Mouse (Mus musculus) lung, adult 18-20 months (tissue): ENCODE data around the gene Nosip.
"Not testable (repeated sequence)": the region's sequence is repeated elsewhere in the genome, so short reads cannot be mapped to it uniquely, and the experiment has no call there.

Source experiments
- DNase-seq, 2 experiments: peaks; one replicate each; pipeline ENCODE4 v3.0.0; 2022; ENCODE audit warnings: mixed read lengths in 2 of 2

The Nosip gene

DNA sequence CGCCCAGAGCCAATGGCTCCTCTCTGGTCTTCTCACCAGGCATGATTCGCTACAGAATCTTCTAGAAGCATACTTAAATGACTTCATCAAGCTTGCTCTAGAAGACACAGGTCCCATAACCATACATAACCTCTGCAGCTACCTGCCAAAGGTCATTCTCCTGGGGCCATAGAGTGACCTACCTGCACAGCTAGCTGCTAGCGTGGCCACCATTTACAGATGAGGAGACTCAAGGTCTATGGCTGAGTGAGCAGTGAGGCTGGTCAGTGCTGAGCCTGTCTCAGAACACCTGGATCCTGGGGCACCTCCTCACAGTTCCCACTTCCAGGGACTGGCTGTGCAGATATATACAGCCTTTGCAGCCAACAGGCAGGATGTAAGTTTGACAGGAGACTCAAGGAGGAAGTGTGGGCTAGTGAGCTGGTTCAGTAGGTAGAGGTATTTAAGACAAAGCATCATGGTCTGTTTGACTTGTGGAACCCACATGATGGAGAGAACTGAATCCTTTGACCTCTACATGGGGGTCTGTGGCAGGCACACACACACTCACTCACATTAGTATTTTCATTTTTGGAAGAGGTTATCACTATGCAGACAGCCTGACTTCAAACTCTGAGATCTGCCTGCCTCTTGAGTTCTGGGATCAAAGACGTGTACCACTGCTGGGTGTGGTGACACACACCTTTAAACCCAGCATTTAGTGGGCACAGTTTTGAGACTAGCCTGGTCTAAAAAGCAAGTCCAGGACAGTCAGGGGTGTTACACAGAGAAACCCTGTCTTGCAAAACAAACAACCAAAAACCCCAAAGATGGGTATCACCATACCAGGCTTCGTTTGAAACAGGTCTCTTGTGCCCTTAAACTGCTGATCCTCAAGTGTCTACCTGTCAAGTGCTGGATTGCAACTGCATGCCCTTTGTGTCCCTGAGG is 57.8 kb downstream of the Nosip start:
- no peak for DNase-seq

DNA sequence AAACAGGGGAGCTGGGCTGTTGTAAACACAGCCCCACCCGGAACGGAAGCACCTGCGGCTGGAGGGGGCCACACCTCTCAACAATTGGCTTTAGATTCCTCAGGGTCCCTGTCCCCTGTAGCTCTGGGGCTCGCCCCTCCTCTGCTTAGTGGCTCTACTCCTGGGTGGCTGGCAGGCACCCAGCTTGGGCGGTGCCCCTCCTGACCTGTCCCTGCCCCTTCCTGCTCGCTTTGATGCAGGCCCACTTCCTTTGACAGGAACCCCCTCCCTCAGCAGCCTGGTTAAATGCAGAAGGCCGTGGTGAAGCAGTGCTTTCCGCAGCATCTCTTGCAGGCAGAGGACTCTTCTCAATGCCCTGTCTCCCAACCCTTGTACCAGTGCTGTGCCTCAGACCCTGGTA is 59.2 kb downstream of the Nosip start:
- DNase-seq, result peak; percentile 78 to 79

DNA sequence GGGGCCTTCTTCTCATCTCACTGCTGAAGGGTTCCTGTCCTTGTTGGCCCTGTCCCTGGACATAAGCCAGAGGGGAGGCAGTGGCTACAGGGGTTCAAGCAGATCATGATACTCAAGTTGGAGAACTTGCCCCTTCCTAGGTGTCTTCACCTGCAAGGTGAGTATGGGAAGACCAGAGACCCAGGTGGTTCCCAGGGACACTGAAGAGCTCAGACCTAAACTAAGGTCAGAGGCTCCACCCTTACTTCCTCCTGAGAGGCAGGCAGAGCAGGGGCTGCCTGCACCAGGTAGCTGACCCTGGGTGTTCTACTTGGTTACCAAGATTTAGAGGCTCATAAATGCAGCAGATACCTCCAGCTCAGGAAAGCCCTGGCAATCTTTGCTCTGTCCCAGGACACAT is 59.7 kb downstream of the Nosip start:
- DNase-seq, result no peak

DNA sequence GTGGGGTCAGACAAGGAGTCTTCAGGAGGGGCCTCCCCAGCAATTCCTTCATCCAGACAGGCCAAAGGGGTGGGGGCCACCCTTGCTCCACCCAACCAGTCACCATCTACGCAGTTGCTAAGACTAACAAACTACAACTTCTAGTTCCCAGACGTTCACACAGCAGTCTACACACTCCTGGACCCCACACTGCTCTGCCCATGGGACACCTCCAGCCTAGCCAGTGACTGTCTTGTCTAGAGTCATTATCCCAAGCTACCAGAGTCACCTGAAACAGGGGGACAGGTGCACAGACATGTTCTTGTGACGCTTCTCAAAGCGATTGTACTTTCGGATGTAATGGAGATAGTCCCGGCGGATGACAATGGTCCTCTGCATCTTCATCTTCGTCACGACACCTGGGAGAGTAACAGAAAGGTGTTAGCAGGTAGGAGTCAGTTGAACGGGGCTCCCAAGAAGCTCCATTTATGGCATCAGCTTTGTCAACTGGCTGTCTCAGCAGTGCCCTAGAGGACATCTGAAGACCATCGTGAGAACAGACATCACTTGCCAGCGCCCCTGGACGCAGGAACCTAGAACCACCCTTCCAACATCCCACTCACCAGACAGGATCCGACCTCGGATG is 60.4 kb downstream of the Nosip start:
- DNase-seq, result no peak

DNA sequence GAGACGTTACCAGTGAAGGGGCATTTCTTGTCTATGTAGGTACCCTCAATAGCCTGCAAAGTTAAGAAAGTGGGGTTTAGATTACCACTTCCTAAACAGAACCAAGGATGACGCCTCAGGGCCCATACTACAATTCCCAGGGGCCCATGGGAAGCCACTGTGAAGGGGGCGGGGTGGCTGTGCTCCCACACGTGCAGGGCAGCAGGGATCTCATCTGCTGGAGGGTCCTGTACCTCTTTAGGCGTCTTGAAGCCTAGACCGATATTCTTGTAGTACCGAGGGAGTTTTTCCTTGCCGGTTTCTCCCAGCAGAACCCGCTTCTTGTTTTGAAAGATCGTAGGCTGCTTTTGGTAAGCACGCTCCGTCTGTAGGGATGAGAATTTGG is 60.9 kb downstream of the Nosip start:
- no peak for DNase-seq

DNA sequence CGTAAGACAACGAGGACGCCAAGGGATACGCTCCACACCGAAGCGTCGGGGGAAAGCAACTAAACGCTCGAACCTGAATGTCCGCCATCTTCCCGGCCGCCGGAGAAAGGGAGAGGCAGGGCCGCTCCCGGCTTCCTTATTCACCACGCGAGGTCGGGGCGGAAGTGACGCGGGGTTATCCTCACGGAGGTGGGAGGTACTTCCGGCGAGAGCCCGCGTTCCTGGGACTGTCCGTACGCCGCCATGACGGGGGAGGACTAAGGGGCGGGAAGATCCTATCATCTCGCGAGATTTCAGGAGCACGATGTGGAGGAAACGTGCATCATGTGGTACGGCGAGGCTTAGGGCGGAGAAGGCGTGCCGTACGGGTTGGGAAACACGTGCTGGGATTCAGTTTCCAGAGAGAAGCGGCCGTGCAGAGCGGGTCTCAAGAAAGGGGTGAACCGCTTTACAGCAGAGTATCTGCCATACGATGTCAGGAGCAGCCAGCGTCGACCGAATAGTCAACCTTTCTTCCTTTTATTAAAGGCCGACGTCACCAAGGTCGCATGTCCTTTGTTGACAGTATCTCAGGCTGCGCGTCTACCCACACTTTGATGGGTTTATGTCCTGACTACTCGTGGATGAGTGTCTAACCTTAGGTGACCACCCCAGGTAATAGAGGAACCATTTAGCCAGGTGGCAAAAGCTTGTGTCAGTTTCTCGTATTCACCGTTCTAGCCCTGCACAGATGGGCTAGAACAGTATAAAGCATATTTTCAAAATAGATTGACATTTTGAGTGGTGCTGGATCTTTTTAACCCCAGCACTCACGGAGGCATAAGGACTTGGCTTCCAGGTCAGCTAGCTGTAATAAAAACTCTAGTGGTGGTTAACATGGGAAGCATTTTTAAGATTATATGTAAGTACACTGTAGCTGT is 62.3 kb downstream of the Nosip start, which contains the start of gene Rps11:
TSS of gene Rps11 (minus strand) at position 216 of the 920 bp plus-strand sequence.
- peak; percentile 99 to 100 for DNase-seq

DNA sequence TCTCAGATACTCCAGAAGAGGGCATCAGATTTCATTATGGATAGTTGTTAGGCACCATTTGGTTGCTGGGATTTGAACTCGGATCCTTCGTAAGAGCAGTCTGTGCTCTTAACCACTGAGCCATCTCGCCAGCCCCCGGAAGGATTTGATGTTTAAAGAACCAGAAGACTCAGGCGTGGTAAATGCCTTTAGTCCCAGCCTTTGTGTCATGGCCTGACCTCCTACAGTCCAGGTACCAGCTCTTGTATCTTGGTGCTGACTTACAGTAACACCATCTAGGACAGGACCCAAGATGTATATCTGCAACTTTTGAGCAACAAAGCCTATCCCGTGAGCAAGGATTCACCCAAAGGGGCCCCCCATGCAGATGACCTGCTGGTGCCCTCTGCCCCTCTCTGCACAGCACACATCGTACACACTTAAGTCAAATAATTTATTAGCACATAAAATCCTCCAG is 62.9 kb downstream of the Nosip start:
- DNase-seq, result no peak

DNA sequence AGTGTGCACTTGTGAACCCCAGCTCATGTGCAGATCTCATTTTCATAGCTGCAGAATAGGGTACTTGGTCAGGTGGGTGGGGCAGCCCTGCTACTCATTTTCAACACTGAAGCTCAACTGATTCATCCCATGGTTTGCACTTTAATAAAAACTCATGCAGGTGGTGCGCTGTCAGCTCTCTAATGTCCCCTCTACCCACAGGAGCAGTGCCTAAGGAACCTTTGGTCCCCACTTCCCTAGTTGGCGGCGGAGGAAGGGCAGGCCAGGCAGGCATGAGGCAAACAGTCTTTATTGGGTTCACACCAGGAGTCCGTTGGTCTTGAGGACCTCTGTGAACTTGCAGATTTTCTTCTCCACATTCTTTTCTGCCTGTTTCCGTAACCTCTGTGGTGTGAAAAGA is 63.4 kb downstream of the Nosip start:
- DNase-seq, result not testable (repeated sequence)

DNA sequence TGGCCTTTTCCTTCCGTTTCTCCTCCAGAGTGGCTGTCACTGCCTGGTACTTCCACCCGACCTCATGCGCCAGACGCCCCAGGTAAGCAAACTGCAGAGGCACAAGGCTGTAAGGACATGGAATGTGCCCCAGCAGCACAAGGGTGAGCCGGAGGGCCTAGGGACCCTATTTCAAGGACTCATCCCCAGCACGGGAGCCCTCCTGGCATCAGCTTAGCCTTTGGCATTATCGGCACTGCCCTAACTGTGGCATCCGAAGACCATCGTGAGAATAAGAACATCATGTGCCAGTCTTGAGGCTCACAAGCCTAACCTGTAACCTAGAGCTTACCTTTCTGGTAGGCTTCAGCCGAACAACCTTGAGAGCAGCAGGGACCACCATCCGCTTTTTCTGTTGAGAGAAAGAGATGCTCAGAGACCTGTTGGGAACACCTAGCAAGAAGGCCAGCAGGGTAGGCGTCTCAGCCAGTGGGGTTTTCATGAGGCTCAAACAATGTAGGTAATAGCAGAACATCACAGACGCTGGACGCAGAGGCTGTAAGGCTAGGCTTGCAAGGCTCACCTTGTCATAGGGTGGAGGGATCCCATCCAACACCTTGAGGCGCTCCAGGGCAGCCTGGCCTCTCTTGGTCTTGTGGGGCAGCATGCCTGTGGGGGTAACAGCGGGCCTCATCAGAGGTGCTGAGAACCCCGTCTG is 64.1 kb downstream of the Nosip start:
- DNase-seq, result no peak

DNA sequence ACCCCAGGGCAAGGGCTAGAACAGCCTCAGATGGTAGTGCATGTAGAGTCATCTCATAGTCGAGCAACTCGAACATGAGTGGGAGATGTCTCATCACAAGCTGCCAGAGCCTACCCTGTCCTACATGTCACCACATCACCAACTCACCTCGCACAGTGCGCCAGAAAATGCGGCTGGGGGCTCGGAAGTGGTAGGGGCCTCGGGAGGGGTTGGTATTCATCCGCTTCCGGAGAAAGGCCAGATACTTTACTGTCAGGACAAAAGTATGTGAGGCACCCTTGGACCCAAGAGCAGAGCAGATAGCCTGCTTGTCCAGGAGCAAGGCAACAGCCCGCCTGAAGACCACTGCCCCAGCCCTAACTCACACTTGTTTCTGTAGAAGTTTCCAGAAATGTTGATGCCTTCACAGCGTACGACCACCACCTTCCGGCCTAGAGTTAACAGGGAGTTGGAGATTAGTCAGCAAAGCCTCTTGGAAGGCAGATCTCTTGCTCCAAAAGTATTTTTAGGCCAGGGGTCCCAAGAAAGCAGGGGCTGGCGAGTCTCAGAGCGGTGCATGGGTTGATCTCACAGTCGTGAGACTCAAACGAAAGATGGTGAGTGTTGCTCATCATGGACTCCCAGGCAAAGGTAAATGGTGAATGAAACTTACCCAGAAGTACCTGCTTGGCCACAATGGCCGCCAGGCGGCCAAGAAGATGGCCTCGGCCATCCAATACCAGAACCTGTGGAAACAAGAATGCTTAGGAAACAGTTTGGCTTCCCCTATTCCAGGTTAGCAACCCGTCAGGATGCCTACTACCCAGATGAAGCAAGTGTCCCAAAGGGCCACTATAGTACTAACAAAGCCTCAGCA is 64.8 kb downstream of the Nosip start:
- no peak for DNase-seq
